ENCODE assay signal across 10 mouse cellular contexts in the genomic region with DNA sequence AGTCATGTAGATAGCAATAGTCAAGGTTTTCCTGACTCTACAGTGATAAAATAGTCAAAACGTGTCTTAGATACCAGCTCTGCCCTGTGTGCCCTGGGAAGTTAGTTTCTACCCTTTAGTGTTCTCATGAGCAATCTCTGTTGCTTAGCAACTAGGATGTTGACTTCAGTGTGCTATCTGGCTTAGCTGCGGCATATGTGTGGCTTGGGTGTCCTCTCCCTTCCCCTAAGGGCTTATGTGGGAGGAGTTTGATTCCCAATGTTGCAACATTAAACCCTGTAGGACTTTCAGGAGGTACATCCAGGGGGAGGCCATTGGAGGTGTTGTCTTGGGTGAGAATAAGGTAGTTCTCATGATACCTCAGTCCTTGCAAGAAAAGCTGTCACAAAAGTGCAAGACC.
A peak's percentile ranks its signal among the peaks of the same experiment; 100 is the strongest.
DNase-seq lines count a peak whose midpoint lies in the region; ATAC-seq and TF ChIP-seq lines count a peak whose summit lies in the region.
"Had no signal": no experiment of that assay in that cellular context is flagged by ENCODE, and none has a peak within 500 bp of the region (broad histone marks: within the 10 kb centered on the region; RNA-seq: fewer than 3 reads in every experiment).

No protein-coding gene starts in this region.

- H3K4me1 ChIP-seq in forebrain, postnatal 0 days (ENCODE audit: insufficient read depth), result 0 out of 2 replicates have a peak, but pooled peaks cover 7% of the 10 kb centered on the region
- H3K4me1 ChIP-seq in forebrain, embryonic 10.5 days, result peaks cover 7% of the 10 kb centered on the region; the same call in 1 of the 2 replicates
- H3K4me1 ChIP-seq in lung, embryonic 14.5 days (ENCODE audit: insufficient read depth), result peaks cover 10% of the 10 kb centered on the region
- H3K4me1 ChIP-seq in neural tube, embryonic 15.5 days, result peaks cover 32% of the 10 kb centered on the region
- H3K4me1 ChIP-seq: megakaryocyte, embryonic 14.5 days had no signal

- DNase-seq in forebrain, postnatal 0 days, result peak; percentile 50
- DNase-seq in forebrain, embryonic 10.5 days (ENCODE audit: extremely low spot score, low spot score), result no peak
- DNase-seq in lung, embryonic 14.5 days, result peak; percentile 39
- DNase-seq in lung, postnatal 14 days, result no peak
- no peak for DNase-seq in layer of hippocampus, adult 9-10 months (ENCODE audit: low spot score)

- no peak overlapping the region for H3K9ac ChIP-seq in forebrain, postnatal 0 days
- H3K9ac ChIP-seq in lung, embryonic 14.5 days, result no peak overlapping the region
- no peak overlapping the region for H3K9ac ChIP-seq in neural tube, embryonic 15.5 days (replicated peaks)
- H3K9ac ChIP-seq: limb, embryonic 12.5 days had no signal

- peak; percentile 83 for ATAC-seq in forebrain, postnatal 0 days
- no peak for ATAC-seq in lung, embryonic 14.5 days (ENCODE audit: insufficient read depth)
- ATAC-seq in erythroblast, adult 5-6 weeks (replicated peaks; ENCODE audit: low FRiP score, poor library complexity, severe bottlenecking), result 0 out of 2 replicates have a peak, but pooled peaks have one; percentile 59
- ATAC-seq in neural tube, embryonic 15.5 days (ENCODE audit: low FRiP score), result no peak
- no peak for ATAC-seq in cerebellum, adult (ENCODE audit: insufficient number of reproducible peaks, low FRiP score, low TSS enrichment)

- no peak for TF ChIP-seq CTCF in forebrain, postnatal 0 days (IDR thresholded peaks at IDR 0.05; ENCODE audit: low read depth)
- TF ChIP-seq CTCF in lung, embryonic 14.5 days (IDR thresholded peaks at IDR 0.05; ENCODE audit: low read depth), result no peak

- H3K27ac ChIP-seq in forebrain, postnatal 0 days (ENCODE audit: low read depth, low read length), result no peak overlapping the region; the same call in 1 of the 2 replicates
- no peak overlapping the region for H3K27ac ChIP-seq in forebrain, embryonic 10.5 days
- H3K27ac ChIP-seq in lung, embryonic 14.5 days (ENCODE audit: low read depth), result no peak overlapping the region
- peak overlapping the region; percentile 56; the same call in 1 of the 2 replicates for H3K27ac ChIP-seq in neural tube, embryonic 15.5 days (replicated peaks)
- H3K27ac ChIP-seq: limb, embryonic 12.5 days had no signal

- H3K9me3 ChIP-seq in forebrain, postnatal 0 days (ENCODE audit: low read length), result no peaks in the 10 kb centered on the region
- H3K9me3 ChIP-seq in forebrain, embryonic 10.5 days, result no peaks in the 10 kb centered on the region
- H3K9me3 ChIP-seq in lung, embryonic 14.5 days (ENCODE audit: low read depth, low read length), result no peaks in the 10 kb centered on the region
- no peaks in the 10 kb centered on the region for H3K9me3 ChIP-seq in neural tube, embryonic 15.5 days (replicated peaks)

- no peak overlapping the region for H3K4me2 ChIP-seq in forebrain, postnatal 0 days (ENCODE audit: low read depth)
- H3K4me2 ChIP-seq in lung, embryonic 14.5 days, result no peak overlapping the region
- H3K4me2 ChIP-seq in neural tube, embryonic 15.5 days, result no peak overlapping the region
- H3K4me2 ChIP-seq: limb, embryonic 12.5 days had no signal

- H3K36me3 ChIP-seq in forebrain, postnatal 0 days (ENCODE audit: insufficient read depth), result no peaks in the 10 kb centered on the region
- H3K36me3 ChIP-seq in forebrain, embryonic 10.5 days (replicated peaks), result no peaks in the 10 kb centered on the region
- H3K36me3 ChIP-seq in lung, embryonic 14.5 days (ENCODE audit: insufficient read depth), result no peaks in the 10 kb centered on the region
- no peaks in the 10 kb centered on the region for H3K36me3 ChIP-seq in neural tube, embryonic 15.5 days
- H3K36me3 ChIP-seq: limb, embryonic 12.5 days had no signal

- 33% methylated on average over 2 of the region's 2 CpGs for WGBS in forebrain, postnatal 0 days
- 72% methylated on average over 2 of the region's 2 CpGs for WGBS in forebrain, embryonic 10.5 days
- 34% methylated on average over 2 of the region's 2 CpGs for WGBS in lung, embryonic 14.5 days
- 12% methylated on average over 2 of the region's 2 CpGs for WGBS in neural tube, embryonic 15.5 days

- no peaks in the 10 kb centered on the region for H3K27me3 ChIP-seq in forebrain, postnatal 0 days (ENCODE audit: insufficient read depth, low read length)
- no peaks in the 10 kb centered on the region for H3K27me3 ChIP-seq in forebrain, embryonic 10.5 days (ENCODE audit: poor library complexity, severe bottlenecking)
- H3K27me3 ChIP-seq in lung, embryonic 14.5 days (ENCODE audit: insufficient read depth, low read length), result no peaks in the 10 kb centered on the region
- H3K27me3 ChIP-seq in neural tube, embryonic 15.5 days (replicated peaks), result no peaks in the 10 kb centered on the region
- H3K27me3 ChIP-seq: limb, embryonic 12.5 days had no signal

- H3K4me3 ChIP-seq in forebrain, postnatal 0 days (ENCODE audit: low read depth, low read length), result no peak overlapping the region
- H3K4me3 ChIP-seq in forebrain, embryonic 10.5 days, result no peak overlapping the region
- H3K4me3 ChIP-seq in lung, embryonic 14.5 days (ENCODE audit: low read depth, low read length), result no peak overlapping the region
- no peak overlapping the region for H3K4me3 ChIP-seq in neural tube, embryonic 15.5 days (replicated peaks)
- H3K4me3 ChIP-seq: limb, embryonic 12.5 days; megakaryocyte, embryonic 14.5 days had no signal

Comparison
In these comparisons a context has a peak if more than half of its experiments do, and no peak if none do; other contexts are left out.
1. DNase-seq: peak in forebrain, postnatal 0 days (single experiment) and lung, embryonic 14.5 days (single experiment); none in forebrain, embryonic 10.5 days (single experiment), lung, postnatal 14 days (single experiment) and layer of hippocampus, adult 9-10 months (single experiment).
2. ATAC-seq: peak in forebrain, postnatal 0 days (single experiment) and erythroblast, adult 5-6 weeks (single experiment); none in lung, embryonic 14.5 days (single experiment), neural tube, embryonic 15.5 days (single experiment) and cerebellum, adult (single experiment).